Mouse (Mus musculus): ENCODE data around the gene Htr2a. TPM values are rescaled to one million over a fixed set of nuclear protein-coding genes. Genes with fewer than 3 reads are reported as not detected.

The Htr2a gene
- polyA plus RNA-seq, 1 experiment, result 0.01 TPM

GRCm38 (mm10) chr14:74699241-74699640, 58.6 kb downstream of the Htr2a start:
- H3K4me3 ChIP-seq (ENCODE audit: insufficient read depth, poor library complexity, severe bottlenecking), result no peak overlapping the region
- no peaks in the 10 kb centered on the region for H3K79me3 ChIP-seq (ENCODE audit: low read depth)
- H3ac ChIP-seq (ENCODE audit: control insufficient read depth, insufficient read length, low read depth), result no peak overlapping the region
- TF ChIP-seq USF1 (IDR thresholded peaks at IDR 0.05; ENCODE audit: low read depth) (no peak), MYOG (IDR thresholded peaks at IDR 0.05; ENCODE audit: control insufficient read depth, extremely low read depth, insufficient read length) (no peak), MYOD1 (IDR thresholded peaks at IDR 0.05; ENCODE audit: control insufficient read depth, insufficient read length, low read depth) (no peak), FOSL1 (IDR thresholded peaks at IDR 0.05; ENCODE audit: insufficient read depth, low read length, poor library complexity, severe bottlenecking) (no peak), MAX (IDR thresholded peaks at IDR 0.05) (no peak), CEBPB (IDR thresholded peaks at IDR 0.05; ENCODE audit: low read depth) (no peak), CTCF (IDR thresholded peaks at IDR 0.05; ENCODE audit: control insufficient read depth, insufficient read depth, insufficient read length) (no peak)
- H3K79me2 ChIP-seq (ENCODE audit: control insufficient read depth, insufficient read depth), result no peaks in the 10 kb centered on the region
- no peaks in the 10 kb centered on the region for H3K27me3 ChIP-seq (ENCODE audit: control insufficient read depth, insufficient read depth, insufficient read length)
- no peaks in the 10 kb centered on the region for H3K36me3 ChIP-seq (ENCODE audit: control insufficient read depth, insufficient read depth)

GRCm38 (mm10) chr14:74703930-74704329, 63.3 kb downstream of the Htr2a start:
- Histone ChIP-seq H3ac (ENCODE audit: control insufficient read depth, insufficient read length, low read depth) (no peak overlapping the region), H3K4me3 (ENCODE audit: insufficient read depth, poor library complexity, severe bottlenecking) (no peak overlapping the region), H3K79me3 (ENCODE audit: low read depth) (no peaks in the 10 kb centered on the region), H3K79me2 (ENCODE audit: control insufficient read depth, insufficient read depth) (no peaks in the 10 kb centered on the region), H3K36me3 (ENCODE audit: control insufficient read depth, insufficient read depth) (no peaks in the 10 kb centered on the region), H3K27me3 (ENCODE audit: control insufficient read depth, insufficient read depth, insufficient read length) (no peaks in the 10 kb centered on the region)
- TF ChIP-seq FOSL1 (IDR thresholded peaks at IDR 0.05; ENCODE audit: insufficient read depth, low read length, poor library complexity, severe bottlenecking), result no peak
- TF ChIP-seq USF1 (IDR thresholded peaks at IDR 0.05; ENCODE audit: low read depth), result no peak
- no peak for TF ChIP-seq MYOG (IDR thresholded peaks at IDR 0.05; ENCODE audit: control insufficient read depth, extremely low read depth, insufficient read length)
- no peak for TF ChIP-seq MAX (IDR thresholded peaks at IDR 0.05)

- Histone ChIP-seq H3K27me3 (ENCODE audit: control insufficient read depth, insufficient read depth, insufficient read length) (no peaks in the 10 kb centered on the region), H3K4me3 (ENCODE audit: insufficient read depth, poor library complexity, severe bottlenecking) (no peak overlapping the region), H3K36me3 (ENCODE audit: control insufficient read depth, insufficient read depth) (no peaks in the 10 kb centered on the region)
Measured at GRCm38 (mm10) chr14:74709054-74709453, 68.4 kb downstream of the Htr2a start.

GRCm38 (mm10) chr14:74723541-74723940, 82.9 kb downstream of the Htr2a start:
- H3K4me3 ChIP-seq (ENCODE audit: insufficient read depth, poor library complexity, severe bottlenecking), result no peak overlapping the region
- H3K79me3 ChIP-seq (ENCODE audit: low read depth), result no peaks in the 10 kb centered on the region
- H3K27me3 ChIP-seq (ENCODE audit: control insufficient read depth, insufficient read depth, insufficient read length), result no peaks in the 10 kb centered on the region
- TF ChIP-seq CTCF (IDR thresholded peaks at IDR 0.05; ENCODE audit: control insufficient read depth, insufficient read depth, insufficient read length) (no peak), MAX (IDR thresholded peaks at IDR 0.05) (no peak)
- no peaks in the 10 kb centered on the region for H3K36me3 ChIP-seq (ENCODE audit: control insufficient read depth, insufficient read depth)
- no peaks in the 10 kb centered on the region for H3K79me2 ChIP-seq (ENCODE audit: control insufficient read depth, insufficient read depth)
- H3ac ChIP-seq (ENCODE audit: control insufficient read depth, insufficient read length, low read depth), result no peak overlapping the region

More at GRCm38 (mm10) chr14:74709054-74709453, 68.4 kb downstream of the Htr2a start:
- Histone ChIP-seq H3K79me3 (ENCODE audit: low read depth) (no peaks in the 10 kb centered on the region), H3K79me2 (ENCODE audit: control insufficient read depth, insufficient read depth) (no peaks in the 10 kb centered on the region), H3ac (ENCODE audit: control insufficient read depth, insufficient read length, low read depth) (no peak overlapping the region)
- TF ChIP-seq CTCF (IDR thresholded peaks at IDR 0.05; ENCODE audit: control insufficient read depth, insufficient read depth, insufficient read length) (no peak), CEBPB (IDR thresholded peaks at IDR 0.05; ENCODE audit: low read depth) (no peak), MYOG (IDR thresholded peaks at IDR 0.05; ENCODE audit: control insufficient read depth, extremely low read depth, insufficient read length) (no peak), MYOD1 (IDR thresholded peaks at IDR 0.05; ENCODE audit: control insufficient read depth, insufficient read length, low read depth) (no peak), MAX (IDR thresholded peaks at IDR 0.05) (no peak), FOSL1 (IDR thresholded peaks at IDR 0.05; ENCODE audit: insufficient read depth, low read length, poor library complexity, severe bottlenecking) (no peak), USF1 (IDR thresholded peaks at IDR 0.05; ENCODE audit: low read depth) (no peak)

- H3K27me3 ChIP-seq (ENCODE audit: control insufficient read depth, insufficient read depth, insufficient read length), result no peaks in the 10 kb centered on the region
- TF ChIP-seq MAX (IDR thresholded peaks at IDR 0.05) (no peak), USF1 (IDR thresholded peaks at IDR 0.05; ENCODE audit: low read depth) (no peak), FOSL1 (IDR thresholded peaks at IDR 0.05; ENCODE audit: insufficient read depth, low read length, poor library complexity, severe bottlenecking) (no peak), CEBPB (IDR thresholded peaks at IDR 0.05; ENCODE audit: low read depth) (no peak), CTCF (IDR thresholded peaks at IDR 0.05; ENCODE audit: control insufficient read depth, insufficient read depth, insufficient read length) (no peak), MYOD1 (IDR thresholded peaks at IDR 0.05; ENCODE audit: control insufficient read depth, insufficient read length, low read depth) (no peak), MYOG (IDR thresholded peaks at IDR 0.05; ENCODE audit: control insufficient read depth, extremely low read depth, insufficient read length) (no peak)
- H3ac ChIP-seq (ENCODE audit: control insufficient read depth, insufficient read length, low read depth), result peak overlapping the region; percentile 60
- H3K79me3 ChIP-seq (ENCODE audit: low read depth), result peaks cover 36% of the 10 kb centered on the region
- peak overlapping the region; percentile 12 for H3K4me3 ChIP-seq (ENCODE audit: insufficient read depth, poor library complexity, severe bottlenecking)
- peaks cover 26% of the 10 kb centered on the region for H3K36me3 ChIP-seq (ENCODE audit: control insufficient read depth, insufficient read depth)
- peaks cover 44% of the 10 kb centered on the region for H3K79me2 ChIP-seq (ENCODE audit: control insufficient read depth, insufficient read depth)
Measured at GRCm38 (mm10) chr14:74731221-74732078, 90.8 kb downstream of the Htr2a start.

All from C2C12 (cell line).